8 mouse cellular contexts compared by ENCODE assay signal in genomic region chr8:4403960-4404879, GRCm38 (mm10).
DNase-seq lines count a peak whose midpoint lies in the region; ATAC-seq and TF ChIP-seq lines count a peak whose summit lies in the region.

No protein-coding gene starts in this region.

- TF ChIP-seq CTCF in lung, postnatal 0 days (IDR thresholded peaks at IDR 0.05) = no peak

- no peaks in the 10 kb centered on the region for H3K36me3 ChIP-seq in forebrain, embryonic 14.5 days (ENCODE audit: control insufficient read depth, insufficient read depth, low read length)
- no peaks in the 10 kb centered on the region for H3K36me3 ChIP-seq in lung, postnatal 0 days (ENCODE audit: insufficient read depth, low read length)

- peak overlapping the region; percentile 17 for H3K4me3 ChIP-seq in forebrain, embryonic 14.5 days (ENCODE audit: low read depth, low read length)
- peak overlapping the region; percentile 27 for H3K4me3 ChIP-seq in lung, postnatal 0 days (ENCODE audit: low read depth, low read length)

- DNase-seq in ovary, adult 18-20 months (ENCODE audit: low spot score) = peak; percentile 23
- no peak for DNase-seq in ovary, postnatal 10 days (ENCODE audit: low spot score)
- peak; percentile 4 for DNase-seq in forebrain, embryonic 14.5 days (ENCODE audit: low spot score)
- peak; percentile 56 for DNase-seq in lung, postnatal 0 days (ENCODE audit: low spot score)
- DNase-seq in yolk sac, embryonic 10.5 days (ENCODE audit: low spot score) = peak; percentile 80
- no peak for DNase-seq in urinary bladder, adult 2 months (ENCODE audit: low spot score)

- H3K4me2 ChIP-seq in forebrain, embryonic 14.5 days (ENCODE audit: low read length) = peak overlapping the region; percentile 46
- H3K4me2 ChIP-seq in lung, postnatal 0 days (replicated peaks; ENCODE audit: low read depth, low read length) = peak overlapping the region; percentile 60

- H3K4me1 ChIP-seq in forebrain, embryonic 14.5 days (ENCODE audit: control insufficient read depth, insufficient read depth, low read length) = no peaks in the 10 kb centered on the region
- H3K4me1 ChIP-seq in lung, postnatal 0 days (ENCODE audit: insufficient read depth, low read depth, low read length) = no peaks in the 10 kb centered on the region

- no peaks in the 10 kb centered on the region for H3K9me3 ChIP-seq in forebrain, embryonic 14.5 days (replicated peaks; ENCODE audit: control insufficient read depth, low read length)
- no peaks in the 10 kb centered on the region for H3K9me3 ChIP-seq in lung, postnatal 0 days (ENCODE audit: low read length)

- H3K9ac ChIP-seq in forebrain, embryonic 14.5 days (ENCODE audit: low read length) = peak overlapping the region; percentile 45; the same call in 1 of the 2 replicates
- H3K9ac ChIP-seq in lung, postnatal 0 days (replicated peaks; ENCODE audit: low read depth) = no peak overlapping the region

- no peak overlapping the region for H3K27ac ChIP-seq in forebrain, embryonic 14.5 days (ENCODE audit: low read depth, low read length)
- H3K27ac ChIP-seq in lung, postnatal 0 days (ENCODE audit: low read length) = no peak overlapping the region

- H3K27me3 ChIP-seq in forebrain, embryonic 14.5 days (replicated peaks; ENCODE audit: control insufficient read depth, insufficient read depth, low read length) = no peaks in the 10 kb centered on the region
- H3K27me3 ChIP-seq in lung, postnatal 0 days (replicated peaks; ENCODE audit: insufficient read depth, low read length) = no peaks in the 10 kb centered on the region

- ATAC-seq in forebrain, embryonic 14.5 days = no peak
- ATAC-seq in inflammation-experienced regulatory T-cells, adult 6 months = peak; percentile 35
- peak; percentile 55 for ATAC-seq in lung, postnatal 0 days
- ATAC-seq in erythroblast, adult 5-6 weeks (replicated peaks; ENCODE audit: low FRiP score, poor library complexity, severe bottlenecking) = no peak

- 55% methylated on average over 19 of the region's 19 CpGs for WGBS in forebrain, embryonic 14.5 days
- WGBS in lung, postnatal 0 days = 32% methylated on average over 19 of the region's 19 CpGs

- TF ChIP-seq EP300 in lung, postnatal 0 days (IDR thresholded peaks at IDR 0.05) = no peak

Comparison
In these comparisons a context has a peak if more than half of its experiments do, and no peak if none do; other contexts are left out.
1. DNase-seq: peak in ovary, adult 18-20 months (single experiment), forebrain, embryonic 14.5 days (single experiment), lung, postnatal 0 days (single experiment) and yolk sac, embryonic 10.5 days (single experiment); none in ovary, postnatal 10 days (single experiment) and urinary bladder, adult 2 months (single experiment).
2. ATAC-seq: peak in inflammation-experienced regulatory T-cells, adult 6 months (single experiment) and lung, postnatal 0 days (single experiment); none in forebrain, embryonic 14.5 days (single experiment) and erythroblast, adult 5-6 weeks (single experiment).